Mouse (Mus musculus) left cerebral cortex, postnatal 10 days (tissue): ENCODE data around the gene Sfxn5. TPM values are rescaled to one million over a fixed set of nuclear protein-coding genes. Genes with fewer than 3 reads are reported as not detected.

Source experiments
- DNase-seq, 2 experiments: peaks; one replicate each; pipeline ENCODE4 v3.0.0; 2021 to 2022; ENCODE audit warnings: low spot score in 2 of 2, mixed read lengths in 1 of 2; ENCODE audit errors: extremely low spot score in 1 of 2
- intact Hi-C: fragments of 180-260 bp; cut with DNase I; formaldehyde crosslinking; loops from one replicate; pipeline ENCODE4 v1.15.1; 2025
- microRNA-seq: library from miRNA; unstranded; fragments of <30 nt; microRNA quantifications from one replicate; pipeline ENCODE4 v1.2.0, GENCODE M21; 2022
- total RNA-seq, 2 experiments: library from RNA; stranded (reverse); gene quantifications; 2 replicates each; pipeline ENCODE4 v1.2.3; 2021

Sfxn5 gene
- total RNA-seq, 2 experiments from 2014 or later = 136 to 141 TPM

DNA sequence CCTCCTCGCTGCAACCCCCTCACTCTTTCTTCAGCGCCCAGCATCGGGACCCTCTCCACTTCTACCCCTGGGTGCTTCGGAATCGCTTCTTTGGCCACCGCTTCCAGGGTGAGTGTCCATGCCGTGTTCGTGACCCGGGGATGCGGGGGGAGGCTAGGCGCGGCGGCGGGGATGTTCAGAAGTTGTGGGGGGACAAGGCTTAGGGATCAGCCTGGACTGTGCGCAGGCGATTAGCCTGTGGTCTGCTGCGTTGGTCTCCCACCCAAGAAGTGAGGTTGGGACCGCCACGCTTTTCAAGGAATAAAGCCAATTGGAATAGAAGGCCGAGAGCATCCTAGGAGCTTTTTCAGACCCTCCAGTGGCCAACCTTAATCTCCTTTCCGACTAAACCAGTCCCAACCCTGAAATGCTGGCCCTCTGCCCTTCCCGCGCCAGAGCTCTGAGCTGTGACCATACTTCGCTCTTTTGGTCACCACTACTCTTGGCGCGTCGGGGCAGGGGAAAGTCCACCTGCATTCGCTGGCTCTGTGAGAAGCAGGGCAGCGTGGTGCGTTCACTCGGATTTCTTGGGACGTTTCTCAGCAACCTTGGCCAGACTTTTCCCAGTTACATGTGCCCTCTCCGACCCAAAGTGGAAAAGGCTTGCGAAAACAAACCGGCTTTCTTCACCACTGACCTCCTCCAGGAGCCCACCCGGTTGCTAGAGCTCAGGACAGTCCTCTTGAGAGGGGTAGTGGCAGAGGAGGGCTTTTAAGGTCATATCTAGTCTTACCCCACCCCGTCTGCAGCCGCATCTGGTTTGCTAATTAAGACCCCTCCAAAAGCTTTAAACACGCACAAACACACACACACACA, 144.7 kb downstream of the Sfxn5 start:
- no peak for DNase-seq
- intact Hi-C loops = no loop called here

GRCm38 (mm10) chr6:85187340-85188211, 145.6 kb downstream of the Sfxn5 start, which contains the start of gene Emx1:
TSS of gene Emx1 (plus strand) at chr6:85187438.
- intact Hi-C loops = no loop called here
- DNase-seq = peak; percentile 46 to 67

- intact Hi-C loops = no loop called here
Observed at GRCm38 (mm10) chr6:85186744-85187059, 146.5 kb downstream of the Sfxn5 start.

DNA sequence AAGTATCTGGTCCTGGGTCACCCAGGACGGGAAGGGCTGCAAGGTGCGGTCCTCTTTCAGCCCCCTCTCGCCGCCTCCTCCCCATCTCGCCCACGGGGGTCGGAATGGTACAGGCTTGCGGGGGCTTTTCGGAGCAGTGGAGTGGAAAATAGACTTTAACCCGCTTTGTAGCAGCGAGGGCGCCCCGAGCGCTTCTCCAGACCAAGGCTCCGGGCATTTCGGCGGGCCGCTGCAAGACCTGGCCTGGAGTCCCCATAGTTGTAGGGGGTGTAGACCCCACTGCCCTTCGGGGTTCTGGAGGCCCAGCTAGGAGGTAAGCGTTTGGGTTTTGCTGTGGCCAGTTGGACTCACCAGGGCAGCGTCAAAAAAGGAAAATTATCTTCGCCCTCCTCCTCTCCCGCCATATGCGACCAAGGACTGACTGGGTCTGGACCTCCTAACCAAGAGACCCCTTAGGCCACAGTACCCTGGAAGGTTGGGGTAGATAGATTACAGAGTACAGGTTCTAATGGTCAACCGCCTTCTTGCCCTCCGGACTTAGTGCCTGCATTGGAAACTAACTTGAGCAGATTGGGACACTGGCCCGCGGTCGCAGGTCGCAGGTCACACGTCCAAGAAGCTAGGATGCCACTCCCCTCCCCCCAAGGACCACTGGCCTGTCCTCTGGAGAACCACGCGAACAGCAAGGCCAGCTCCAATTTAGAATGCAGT, 147.0 kb downstream of the Sfxn5 start:
- no peak for DNase-seq

More at GRCm38 (mm10) chr6:85186744-85187059, 146.5 kb downstream of the Sfxn5 start:
- no peak for DNase-seq

DNA sequence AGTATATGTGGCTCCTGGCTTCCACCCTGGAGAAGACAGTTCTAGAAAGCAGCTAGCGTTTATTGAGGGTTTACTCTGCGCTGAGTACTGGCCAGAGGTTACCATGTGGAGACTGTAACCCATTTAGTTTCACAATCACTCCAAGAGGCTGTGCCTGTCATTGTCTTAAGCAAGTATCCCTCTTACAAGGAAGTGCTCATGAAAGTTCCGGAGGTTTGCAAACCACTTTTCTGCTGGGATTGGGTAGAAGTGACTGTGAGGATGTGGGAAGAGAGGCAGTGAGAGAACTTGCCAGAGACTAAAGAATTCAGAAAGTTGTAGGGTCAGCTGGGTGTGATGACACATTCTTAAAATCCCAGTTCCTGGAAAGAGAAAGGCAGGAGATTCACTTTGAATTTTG, 149.3 kb downstream of the Sfxn5 start:
- intact Hi-C loops = no loop called here
- no peak for DNase-seq

More for the DNA sequence above, 147.0 kb downstream of the Sfxn5 start:
- intact Hi-C loops = no loop called here

GRCm38 (mm10) chr6:85180036-85180435, 153.2 kb downstream of the Sfxn5 start:
- intact Hi-C loops = no loop called here
- no peak for DNase-seq

DNA sequence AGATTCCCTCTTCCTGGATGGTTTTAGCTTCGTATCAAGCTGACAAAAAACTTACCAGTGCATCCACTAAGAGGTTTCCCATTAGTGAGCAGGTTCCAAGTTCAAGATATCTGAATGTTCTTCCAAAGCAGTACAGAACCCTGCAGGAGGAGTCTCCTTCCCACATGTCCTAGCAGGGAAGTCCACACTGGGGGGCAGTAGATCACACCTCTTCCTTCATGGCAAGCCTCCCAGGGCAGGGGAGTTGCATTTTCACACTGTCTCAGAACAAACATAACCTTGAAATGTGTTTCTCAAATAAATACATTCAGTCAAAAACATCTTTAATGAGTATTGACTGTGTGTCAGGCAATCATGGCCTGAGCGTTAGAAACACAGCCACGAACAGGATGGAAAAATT, 153.7 kb downstream of the Sfxn5 start:
- no peak for DNase-seq
- intact Hi-C loops = no loop called here

GRCm38 (mm10) chr6:85165440-85165921, 167.7 kb downstream of the Sfxn5 start:
- intact Hi-C loops = no loop called here
- no peak for DNase-seq

Small RNA genes lying within 50 kb of the gene (microRNA-seq; reads per million reads assigned to microRNA genes)
- gene Mir705 = not detected

Other genes starting within 250 kb of the Sfxn5 start
- 10 to 100 TPM; 39.0 to 41.6 TPM for gene Spr, start 195.7 kb downstream of the Sfxn5 start, total RNA-seq
- gene Emx1, start 146.0 kb downstream of the Sfxn5 start, total RNA-seq = 10 to 100 TPM; 40.6 to 46.0 TPM
- gene Rab11fip5, start 41.2 kb upstream of the Sfxn5 start, total RNA-seq = 10 to 100 TPM; 56.9 to 57.5 TPM
- not detected for gene Noto, start 90.5 kb upstream of the Sfxn5 start, total RNA-seq
- gene Smyd5, start 98.6 kb upstream of the Sfxn5 start, total RNA-seq = 10 to 100 TPM; 45.7 to 47.7 TPM
- 100 to 1,000 TPM; 245 to 257 TPM for gene Cct7, start 118.1 kb upstream of the Sfxn5 start, total RNA-seq
- 10 to 100 TPM; 20.4 to 22.1 TPM for gene Pradc1, start 118.5 kb upstream of the Sfxn5 start, total RNA-seq
- gene Fbxo41, start 169.6 kb upstream of the Sfxn5 start, total RNA-seq = 100 to 1,000 TPM; 113 to 114 TPM
- gene Egr4, start 180.2 kb upstream of the Sfxn5 start, total RNA-seq = 10 to 100 TPM; 31.2 to 33.6 TPM